Mouse (Mus musculus): Measurements from ENCODE around the gene Specc1l.
"Not testable (repeated sequence)": the region's sequence is repeated elsewhere in the genome, so short reads cannot be mapped to it uniquely, and the experiment has no call there.

Specc1l gene

DNA sequence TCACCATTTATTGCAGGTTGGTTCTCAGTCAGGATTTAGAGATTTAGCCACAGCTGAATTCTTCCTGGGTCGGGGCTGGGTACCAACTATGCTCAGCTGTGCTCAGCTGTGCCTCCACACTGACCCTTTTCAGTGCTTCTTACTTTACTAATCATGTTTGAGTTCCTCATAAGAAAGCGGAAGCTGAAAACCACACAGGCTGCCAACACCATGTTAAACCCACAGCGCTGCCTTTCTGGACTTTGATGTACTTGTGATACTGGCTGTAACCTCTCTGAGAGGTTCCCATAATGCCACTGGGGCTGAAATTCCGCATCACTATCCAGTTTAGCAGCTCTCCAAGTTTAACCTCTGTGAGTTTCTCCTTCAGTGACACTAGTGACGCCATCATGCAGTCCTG is 70.8 kb downstream of the Specc1l start:
- no peak for DNase-seq (ENCODE audit: low spot score)

DNA sequence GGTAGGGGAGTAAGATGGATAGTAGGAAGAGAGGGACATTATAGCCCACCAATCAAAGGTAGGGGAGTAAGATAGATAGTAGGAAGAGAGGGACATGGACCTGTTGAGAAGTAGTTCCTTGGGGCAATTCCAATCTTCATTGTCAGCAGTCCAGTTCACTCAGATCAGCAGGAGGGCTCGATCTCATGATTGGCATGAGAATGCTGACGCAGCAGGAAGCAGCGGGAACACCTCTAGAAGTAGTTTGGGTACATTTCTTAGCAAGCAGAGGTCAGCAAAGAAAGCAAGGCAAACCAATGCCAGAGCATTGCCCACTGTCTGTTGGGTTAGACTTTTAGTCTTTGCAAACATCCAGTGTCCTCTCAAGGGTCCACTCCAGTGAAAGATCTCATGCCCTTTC is 71.9 kb downstream of the Specc1l start:
- no peak for DNase-seq (ENCODE audit: low spot score)

DNA sequence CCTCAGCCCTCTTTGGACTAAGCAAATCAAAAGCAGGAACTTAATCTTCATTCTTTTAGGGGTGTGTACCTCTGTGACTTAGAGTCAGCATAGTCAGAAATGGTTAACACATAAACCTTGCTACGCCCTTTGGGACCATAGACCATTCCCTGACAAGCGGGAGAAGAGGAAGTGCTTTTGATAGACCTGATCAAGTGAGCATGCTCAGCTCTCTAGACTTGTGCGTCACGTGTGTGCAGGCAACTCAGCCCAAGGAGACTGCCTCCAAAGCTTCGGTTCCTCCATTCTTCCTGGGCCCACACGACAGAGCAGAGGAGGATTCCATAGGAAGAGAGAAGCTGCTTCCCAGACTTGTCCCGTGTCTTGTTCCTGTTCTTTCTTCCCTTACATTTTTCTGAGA is 76.7 kb downstream of the Specc1l start:
- no peak for DNase-seq (ENCODE audit: low spot score)

DNA sequence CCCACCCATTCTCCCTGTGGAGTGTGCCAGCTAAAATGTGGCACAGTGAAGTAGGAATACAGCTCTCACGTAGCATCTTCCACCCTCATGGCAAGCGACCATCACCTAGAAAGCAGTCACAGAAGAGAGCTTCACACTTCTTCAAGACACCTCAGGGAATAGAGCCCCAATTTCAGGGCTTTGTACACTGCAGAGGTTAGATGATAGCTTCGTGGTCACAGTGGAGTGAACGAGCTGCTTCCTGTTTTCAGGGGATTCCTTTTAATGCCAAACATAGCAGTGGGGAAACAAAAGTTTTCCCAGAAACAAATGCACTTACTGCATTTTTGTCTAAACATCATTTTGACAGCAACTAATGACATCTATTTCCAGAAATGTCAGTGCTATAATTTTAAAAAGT is 77.5 kb downstream of the Specc1l start:
- no peak for DNase-seq (ENCODE audit: low spot score)

DNA sequence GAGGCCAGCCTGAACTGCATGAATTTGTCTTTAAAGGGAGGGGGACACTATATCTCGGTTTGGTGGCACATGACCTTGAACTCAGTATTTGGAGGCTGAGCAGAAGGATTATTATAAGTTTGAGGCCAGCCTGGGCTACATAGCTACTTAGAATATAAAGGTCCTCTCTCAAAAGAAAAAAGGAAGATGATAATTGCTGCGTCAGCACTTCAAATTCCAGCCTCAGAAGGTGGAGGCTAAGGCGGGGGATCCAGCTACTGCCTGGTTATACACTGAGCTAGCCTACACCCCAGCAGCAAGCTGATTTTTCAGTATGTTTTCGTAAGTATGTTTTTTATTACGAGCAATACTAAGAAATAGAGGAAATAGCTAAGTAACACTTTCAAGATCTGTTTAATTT is 78.8 kb downstream of the Specc1l start:
- no peak for DNase-seq (ENCODE audit: low spot score)

DNA sequence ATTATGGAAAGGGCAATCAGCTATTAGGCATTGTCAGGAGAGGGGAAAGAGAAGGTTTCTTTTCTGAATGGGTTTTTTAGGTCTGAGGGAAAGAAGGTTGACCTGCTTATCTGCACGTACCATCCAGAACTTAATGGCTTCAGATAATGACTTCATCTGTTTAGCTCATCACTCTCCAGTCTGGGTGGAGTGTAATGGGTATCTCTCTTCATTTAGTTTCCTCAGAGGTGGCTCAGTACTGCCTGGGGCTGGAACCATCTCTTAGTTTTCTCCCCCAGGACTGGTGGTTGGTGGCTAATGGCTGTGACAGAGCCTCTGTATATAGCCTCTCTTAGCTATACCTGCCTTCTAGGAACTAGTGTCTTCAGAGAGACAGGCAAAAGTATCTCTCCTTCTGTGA is 79.5 kb downstream of the Specc1l start:
- DNase-seq (ENCODE audit: low spot score): no peak

DNA sequence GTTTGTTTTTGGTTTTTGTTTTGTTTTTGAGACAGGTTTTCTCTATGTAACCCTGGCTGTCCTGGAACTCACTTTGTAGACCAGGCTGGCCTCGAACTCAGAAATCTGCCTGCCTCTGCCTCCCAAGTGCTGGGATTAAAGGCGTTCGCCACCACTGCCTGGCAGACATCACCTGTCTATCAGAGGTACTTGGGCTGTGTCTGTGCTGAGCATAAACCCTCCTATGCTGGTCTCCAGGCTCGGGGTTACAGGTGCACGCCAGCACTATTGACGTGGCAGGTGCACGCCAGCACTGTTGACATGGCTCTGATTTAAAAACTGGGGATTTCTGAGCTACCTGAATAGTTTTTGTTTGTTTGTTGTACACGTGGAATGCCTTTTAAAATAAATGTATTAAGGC is 80.3 kb downstream of the Specc1l start:
- DNase-seq (ENCODE audit: low spot score): not testable (repeated sequence)

DNA sequence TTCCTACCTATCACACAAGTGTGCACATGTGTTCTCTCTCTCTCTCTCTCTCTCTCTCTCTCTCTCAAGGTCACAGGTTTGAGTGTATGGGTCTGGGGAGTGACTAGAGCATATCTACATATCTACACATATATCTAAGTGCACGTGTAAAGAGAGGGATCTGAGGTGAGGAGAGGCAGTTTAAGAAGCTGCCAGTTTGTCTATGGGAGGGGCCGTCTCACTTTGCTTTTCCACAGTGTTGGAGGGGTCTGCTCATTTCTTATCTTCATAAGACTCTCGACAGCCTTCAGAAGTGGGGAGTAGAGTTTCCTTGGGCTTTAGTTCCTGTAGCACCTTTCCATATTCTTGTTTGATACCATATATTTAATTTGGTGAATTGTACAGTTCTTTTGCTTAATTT is 81.4 kb downstream of the Specc1l start:
- no peak for DNase-seq (ENCODE audit: low spot score)

DNA sequence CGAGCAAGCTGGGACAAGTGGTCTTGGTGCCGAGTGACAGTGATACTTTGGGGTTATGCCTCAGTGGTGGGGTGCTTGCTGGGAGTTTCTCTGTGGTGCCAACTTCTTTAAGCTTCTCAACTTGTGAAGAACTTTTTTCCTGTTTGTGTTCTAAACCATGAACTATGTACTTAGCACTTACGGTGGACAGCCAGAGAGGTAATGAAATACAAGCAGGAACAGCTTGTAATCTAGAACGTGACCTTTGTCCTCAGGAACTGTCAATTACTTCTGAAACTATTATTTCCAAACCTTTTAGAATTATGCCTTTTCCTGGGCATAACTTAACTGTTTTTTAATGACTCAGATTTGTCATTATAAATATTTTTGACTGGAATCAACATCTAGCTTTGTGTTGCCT is 82.5 kb downstream of the Specc1l start:
- DNase-seq (ENCODE audit: low spot score): no peak

DNA sequence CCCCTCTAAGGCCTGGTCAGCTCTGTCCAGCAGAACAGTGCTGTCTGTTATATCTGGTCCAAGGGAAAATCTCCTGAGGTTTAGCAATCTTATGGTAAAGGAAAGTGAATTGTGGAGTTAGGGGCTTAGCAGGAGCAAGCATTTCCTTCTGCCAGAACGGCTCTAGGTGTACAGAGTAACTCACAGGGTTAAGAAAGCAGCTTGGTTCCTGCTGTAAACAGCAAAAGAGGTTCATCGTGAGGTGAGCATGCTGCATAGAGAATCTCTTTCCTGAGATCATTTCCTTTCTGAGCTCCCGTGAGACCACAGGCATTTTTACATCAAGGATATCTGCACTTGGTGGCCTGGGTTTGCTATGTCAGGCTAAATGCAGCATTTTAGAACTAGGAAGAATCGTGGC is 83.1 kb downstream of the Specc1l start:
- no peak for DNase-seq (ENCODE audit: low spot score)

DNA sequence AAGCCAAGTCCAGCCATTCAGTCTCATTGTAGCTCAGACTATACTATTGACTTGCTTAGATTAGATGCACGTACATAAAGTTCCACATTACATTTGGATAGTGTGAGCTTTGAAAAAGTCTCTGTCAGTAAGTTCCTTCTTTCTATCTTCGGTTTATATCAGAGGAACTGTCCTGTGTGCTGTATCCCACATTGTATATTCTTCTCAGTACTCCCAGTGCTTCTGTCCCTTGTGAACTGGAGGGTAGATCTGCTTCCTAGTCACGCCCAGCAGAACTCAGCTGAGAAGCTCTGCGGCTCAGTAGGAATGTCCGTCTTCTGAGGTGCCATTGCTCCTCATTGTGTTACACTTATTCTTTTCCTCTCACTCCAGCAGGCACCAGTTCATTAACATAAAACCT is 86.7 kb downstream of the Specc1l start:
- DNase-seq (ENCODE audit: low spot score): no peak

DNA sequence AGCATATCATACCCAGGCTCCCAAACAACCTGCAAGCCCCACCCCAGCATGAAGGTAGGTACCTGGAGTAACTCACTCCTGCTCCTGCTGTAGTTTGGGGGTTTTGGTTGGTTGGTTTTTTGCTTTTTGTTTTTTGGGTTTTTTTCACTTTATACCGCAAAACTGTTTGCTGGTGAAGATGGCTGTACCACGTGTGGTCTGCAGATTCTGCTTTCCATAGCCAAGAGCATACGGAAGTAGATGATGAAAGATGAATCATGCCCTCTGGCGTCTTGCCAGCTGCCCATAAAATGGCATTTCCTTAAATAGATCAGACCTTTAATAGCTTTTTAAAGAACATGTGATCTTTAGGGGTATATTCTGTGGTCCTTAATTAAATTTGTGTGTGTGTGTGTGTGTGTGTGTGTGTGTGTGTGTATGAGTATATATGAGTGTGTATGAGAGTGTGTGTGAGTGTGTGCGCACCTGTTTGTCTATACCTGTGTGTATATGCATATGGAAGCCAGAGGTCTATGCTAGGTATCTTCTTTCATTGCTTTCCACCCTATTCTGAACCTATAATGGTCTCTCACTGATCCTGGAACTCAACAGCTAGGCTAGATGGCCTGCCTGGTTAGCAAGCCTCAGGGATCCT is 88.0 kb downstream of the Specc1l start:
- no peak for DNase-seq (ENCODE audit: low spot score)

DNA sequence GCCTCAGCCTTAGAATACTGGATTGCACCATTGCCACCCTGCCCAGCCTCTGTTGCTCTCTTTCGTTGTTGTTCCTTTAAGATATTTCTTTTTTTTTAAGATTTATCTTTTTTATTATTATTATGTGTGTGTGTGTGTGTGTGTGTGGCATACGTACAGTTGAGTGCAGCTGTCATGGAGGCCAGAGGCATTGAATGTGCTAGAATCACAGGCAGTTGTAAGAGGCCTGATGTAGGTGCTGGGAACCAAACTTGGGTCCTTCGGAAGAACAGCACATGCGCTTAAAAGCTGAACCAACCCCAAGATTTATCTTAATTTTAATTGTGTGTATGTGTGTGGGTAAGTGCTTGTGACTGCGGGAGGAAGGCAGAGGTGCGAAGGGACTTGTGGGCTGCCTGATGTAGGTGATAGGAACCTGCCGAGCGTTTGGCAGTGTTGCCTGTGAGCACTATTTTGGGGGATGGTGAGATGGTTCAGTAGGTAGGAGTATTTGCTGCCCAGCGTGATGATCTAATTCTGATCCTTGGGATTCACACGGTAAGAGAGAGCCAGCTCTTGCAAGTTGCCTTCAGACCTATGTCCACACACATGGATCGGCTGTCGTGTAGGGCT is 89.4 kb downstream of the Specc1l start:
- DNase-seq (ENCODE audit: low spot score): no peak

DNA sequence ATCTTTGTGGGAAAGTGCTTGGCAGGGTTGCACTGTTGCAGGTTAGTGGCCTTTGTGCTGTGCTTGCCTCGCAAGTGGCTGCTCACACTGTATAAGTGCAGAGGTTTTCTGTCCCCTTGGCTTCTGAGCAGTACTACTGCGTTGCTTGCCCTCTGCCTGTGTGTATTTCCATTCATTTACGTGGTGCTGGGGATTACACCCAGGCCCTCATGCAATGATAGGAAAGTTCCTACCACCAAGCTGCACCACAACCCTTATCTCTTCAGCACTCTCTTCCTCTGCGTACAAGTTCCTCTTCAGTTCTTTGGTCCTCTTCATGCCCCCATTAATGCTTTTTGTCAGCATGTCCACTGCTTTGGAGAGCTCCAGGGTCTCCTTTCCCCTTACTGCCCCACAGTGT is 90.1 kb downstream of the Specc1l start:
- no peak for DNase-seq (ENCODE audit: low spot score)

DNA sequence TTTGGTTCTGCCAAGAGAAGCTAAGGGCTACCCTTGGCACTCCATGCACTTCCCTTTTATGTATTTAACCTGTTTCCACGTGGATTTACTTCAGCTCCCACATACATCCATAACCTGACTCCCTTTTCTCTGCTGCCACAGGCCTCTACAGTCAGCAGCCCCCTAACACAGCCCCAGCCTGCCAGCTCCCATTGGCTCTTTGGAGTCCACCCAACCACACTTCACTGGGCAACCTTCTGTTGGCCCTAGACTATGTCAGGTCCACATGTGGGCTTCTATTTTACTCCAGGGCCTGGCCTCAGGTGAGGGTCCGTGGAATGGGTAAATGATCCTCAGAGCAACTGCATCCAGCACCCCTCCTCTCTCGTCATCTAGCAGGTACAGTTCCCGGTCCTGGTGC is 90.7 kb downstream of the Specc1l start:
- DNase-seq (ENCODE audit: low spot score): no peak

DNA sequence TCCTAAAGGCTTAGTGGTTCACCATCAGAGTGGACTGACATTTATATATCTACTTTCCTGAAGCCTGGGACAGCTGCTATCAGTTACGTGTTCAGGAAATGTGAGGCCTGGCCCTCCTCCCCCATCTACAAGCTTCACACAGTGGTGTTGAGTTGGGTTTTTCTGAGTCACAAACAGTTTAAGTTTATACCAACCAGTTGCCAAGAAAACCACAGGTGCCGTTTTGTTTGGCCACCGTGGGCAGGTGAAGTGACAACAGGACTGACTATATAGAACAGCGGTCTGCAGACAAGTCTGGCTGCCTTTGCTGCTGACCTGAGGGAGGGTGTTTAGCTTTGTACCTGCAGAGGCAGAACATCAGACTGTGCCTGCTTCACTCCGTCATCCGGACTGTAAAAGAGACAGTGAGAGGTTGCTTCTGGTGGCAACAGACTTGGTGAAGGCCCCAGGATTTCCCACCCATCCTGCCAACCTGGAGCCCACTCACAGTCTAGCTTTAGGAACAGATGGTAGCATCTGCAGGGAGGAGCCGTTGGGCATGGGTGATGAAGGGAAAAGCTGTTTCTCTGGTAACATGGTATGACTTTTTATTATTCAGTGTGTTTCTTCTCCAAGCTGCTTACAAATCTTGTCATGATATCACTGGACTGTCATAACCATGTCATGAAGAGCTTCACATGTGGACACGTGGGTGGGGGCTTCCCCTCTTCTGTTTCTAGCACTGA is 91.6 kb downstream of the Specc1l start:
- no peak for DNase-seq (ENCODE audit: low spot score)

DNA sequence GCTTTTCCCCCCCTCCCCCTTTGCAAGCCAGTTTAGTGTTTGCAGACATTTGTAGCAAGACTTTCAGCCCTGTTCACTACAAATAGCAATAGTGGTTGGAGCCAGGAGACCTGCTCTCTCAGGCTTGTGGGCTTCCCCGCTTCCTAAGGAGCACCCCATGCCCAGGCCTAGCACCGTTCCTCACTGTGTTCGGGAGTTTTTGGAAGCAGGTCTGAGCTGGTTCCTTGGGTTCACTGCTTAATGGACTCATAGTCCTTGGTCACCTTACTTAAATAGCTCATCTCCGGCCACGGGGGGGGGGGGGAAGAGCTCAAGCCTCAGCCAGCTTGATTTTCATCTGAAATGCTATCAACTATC is 92.2 kb downstream of the Specc1l start:
- no peak for DNase-seq (ENCODE audit: low spot score)

DNA sequence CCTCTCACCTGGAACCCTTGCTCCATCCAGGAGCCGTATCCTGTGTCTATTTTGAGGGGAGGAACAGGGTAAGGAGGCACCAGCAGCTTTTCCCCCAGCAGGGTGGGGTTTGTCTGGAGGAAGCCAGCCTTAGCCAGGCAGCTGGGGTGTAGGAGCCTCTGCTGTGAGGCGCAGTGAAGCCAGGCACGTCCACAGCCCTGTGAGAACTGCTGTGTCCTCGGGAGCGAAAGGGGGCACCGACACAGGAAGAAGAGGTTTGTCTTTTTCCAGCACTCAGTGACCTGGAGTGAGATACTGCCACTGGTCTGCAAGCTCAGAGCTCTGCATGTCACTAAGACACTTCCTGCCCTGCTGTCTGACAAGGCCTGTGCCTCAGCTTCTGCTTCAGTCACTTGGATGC is 92.5 kb downstream of the Specc1l start:
- no peak for DNase-seq (ENCODE audit: low spot score)

DNA sequence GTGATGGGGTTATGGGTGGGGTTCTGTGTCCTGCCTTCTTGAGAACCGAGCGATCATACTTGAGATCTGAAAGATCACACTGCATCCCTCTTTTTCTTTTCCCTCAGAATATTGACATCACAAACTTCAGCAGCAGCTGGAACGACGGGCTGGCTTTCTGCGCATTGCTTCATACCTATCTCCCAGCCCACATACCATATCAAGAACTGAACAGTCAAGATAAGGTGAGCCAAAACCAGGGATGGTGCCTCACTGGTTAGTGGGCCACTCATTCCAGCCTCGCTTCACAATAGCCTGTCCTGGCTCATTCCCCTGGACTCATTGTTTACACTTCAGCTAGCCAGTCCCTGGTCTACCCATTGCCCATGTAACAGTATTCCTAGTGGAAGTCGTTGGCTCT is 95.3 kb downstream of the Specc1l start:
- DNase-seq (ENCODE audit: low spot score): no peak

DNA sequence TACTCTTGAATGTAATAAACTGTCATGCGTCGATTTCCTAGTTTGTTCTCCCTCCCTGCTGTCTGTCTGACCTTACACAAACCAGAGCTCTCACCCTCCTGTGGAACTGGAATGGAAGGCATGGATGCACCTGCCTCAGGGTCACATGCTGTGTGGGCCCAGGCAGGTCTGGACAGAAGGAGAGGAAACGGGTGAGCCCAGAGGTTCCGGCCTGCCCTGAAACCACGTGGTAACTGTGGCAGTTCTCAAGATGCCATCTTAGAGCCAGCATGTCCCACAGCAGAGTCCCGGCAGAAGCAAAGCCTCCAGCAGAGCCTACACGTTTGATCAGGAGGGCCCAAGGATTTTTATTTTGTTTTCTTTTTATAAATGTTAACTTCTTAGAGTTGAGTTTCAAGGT is 100.5 kb downstream of the Specc1l start:
- DNase-seq (ENCODE audit: low spot score): no peak

DNA sequence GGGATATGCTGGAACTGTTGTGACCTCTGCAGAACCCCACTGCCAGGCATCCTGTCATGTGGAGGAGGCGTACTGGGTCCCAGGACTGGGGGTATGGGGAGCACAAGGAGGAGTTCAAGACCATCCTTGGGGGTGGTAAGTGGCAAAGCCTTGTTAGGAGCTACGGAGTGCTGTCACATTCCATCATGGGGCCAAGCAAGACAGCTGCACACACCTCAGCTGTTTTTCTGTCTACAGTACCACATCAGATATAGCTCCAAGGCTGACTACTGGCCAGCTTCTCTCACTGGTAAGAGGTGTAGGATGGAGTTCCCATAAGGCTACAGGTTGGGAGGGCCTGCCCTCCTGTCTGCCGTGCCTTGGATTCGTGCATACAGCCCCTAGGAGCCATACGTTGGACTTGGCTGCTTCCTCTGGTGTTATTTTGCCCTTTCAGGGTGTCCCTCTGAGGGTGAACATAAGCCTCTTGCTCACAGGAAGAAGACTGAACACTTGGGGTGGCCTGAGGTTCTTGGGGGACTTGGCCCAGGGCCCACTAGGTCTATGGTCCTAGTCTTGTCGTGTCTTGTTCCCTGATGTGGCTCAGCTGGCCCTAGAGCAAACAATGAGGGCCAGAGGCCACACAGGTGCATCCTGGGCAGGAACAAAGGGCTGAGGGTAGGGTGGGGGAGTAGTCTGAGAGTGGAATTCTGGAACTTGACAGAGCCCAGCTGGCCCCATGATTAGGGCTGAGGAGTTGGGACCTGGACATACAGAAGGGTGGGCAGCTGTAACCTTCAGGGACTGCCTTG is 102.5 kb downstream of the Specc1l start:
- no peak for DNase-seq (ENCODE audit: low spot score)

DNA sequence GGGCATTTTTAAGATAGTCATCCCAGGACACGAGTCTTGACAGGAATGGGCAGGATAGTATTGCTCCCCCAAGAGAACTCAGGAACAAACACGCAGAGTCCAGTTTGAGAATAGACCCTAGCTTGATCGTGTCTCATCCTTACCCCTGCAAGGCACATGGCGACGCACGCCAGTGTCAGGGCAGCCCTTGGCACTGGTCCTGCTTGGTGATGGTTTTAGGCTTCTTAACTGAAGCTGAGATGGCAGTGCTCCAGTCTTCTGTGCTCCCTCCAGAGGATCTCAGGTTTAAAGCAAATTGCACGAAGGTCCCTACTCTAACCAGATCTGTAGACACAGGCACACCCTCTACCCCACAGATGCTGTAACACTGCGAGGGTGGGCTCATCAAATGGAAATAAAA is 103.9 kb downstream of the Specc1l start:
- DNase-seq (ENCODE audit: low spot score): no peak

DNA sequence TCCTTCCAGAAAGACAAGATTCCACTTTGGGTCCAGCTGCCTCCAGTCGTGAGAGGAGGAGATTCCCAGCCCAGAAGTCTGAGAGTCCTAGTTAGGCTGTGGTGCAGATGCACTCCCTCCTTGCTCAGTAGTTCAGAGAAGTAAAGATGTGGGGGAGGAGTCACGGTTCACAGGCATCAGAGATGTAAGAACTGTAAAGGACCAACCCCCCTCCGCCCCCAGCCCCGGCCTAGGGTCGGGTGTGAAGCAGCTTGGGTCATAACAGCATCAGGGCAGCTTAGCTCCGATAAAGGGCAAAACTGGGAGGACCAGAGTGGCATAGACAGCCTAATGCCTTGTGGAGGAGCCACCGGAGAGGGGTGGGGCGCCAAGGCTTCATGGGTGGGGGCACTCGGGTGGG is 104.6 kb downstream of the Specc1l start:
- DNase-seq (ENCODE audit: low spot score): peak; percentile 28

DNA sequence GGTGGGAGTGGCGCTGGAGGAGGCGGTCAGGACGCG is 104.8 kb downstream of the Specc1l start, which contains the start of gene Adora2a:
Adora2a (plus strand) TSS at position 6 of the 36 bp plus-strand sequence.
- no peak for DNase-seq (ENCODE audit: low spot score)
